Mouse (Mus musculus) left cerebral cortex, adult 2 months (tissue): ENCODE results near the gene Lgals12. TPM values are rescaled to one million over a fixed set of nuclear protein-coding genes. Genes with fewer than 3 reads are reported as not detected.

Experiments
- DNase-seq, 2 experiments: peaks; one replicate each; pipeline ENCODE4 v3.0.0; 2021 to 2022; ENCODE audit warnings: low spot score in 2 of 2, mixed read lengths in 1 of 2; ENCODE audit errors: extremely low spot score in 1 of 2
- H3K27ac ChIP-seq: fragments of 200-600 bp; 2 replicates; pipeline ENCODE4 v1.8.1; 2022
- H3K4me3 ChIP-seq: fragments of 200-600 bp; 2 replicates; pipeline ENCODE4 v1.8.1; 2022
- CTCF ChIP-seq: fragments of 200-600 bp; IDR thresholded peaks from 2 replicates; pipeline ENCODE4 v1.8.1; 2022; ENCODE audit warnings: antibody characterized with exemption, mild to moderate bottlenecking, moderate library complexity
- intact Hi-C: fragments of 180-260 bp; cut with DNase I; formaldehyde crosslinking; loops from one replicate; pipeline ENCODE4 v1.15.1; 2025
- total RNA-seq, 2 experiments: library from RNA; stranded (reverse); gene quantifications; 2 replicates each; pipeline ENCODE4 v1.2.3; 2021

The Lgals12 gene
- total RNA-seq, 2 experiments from 2014 or later: 0.48 to 0.49 TPM

DNA sequence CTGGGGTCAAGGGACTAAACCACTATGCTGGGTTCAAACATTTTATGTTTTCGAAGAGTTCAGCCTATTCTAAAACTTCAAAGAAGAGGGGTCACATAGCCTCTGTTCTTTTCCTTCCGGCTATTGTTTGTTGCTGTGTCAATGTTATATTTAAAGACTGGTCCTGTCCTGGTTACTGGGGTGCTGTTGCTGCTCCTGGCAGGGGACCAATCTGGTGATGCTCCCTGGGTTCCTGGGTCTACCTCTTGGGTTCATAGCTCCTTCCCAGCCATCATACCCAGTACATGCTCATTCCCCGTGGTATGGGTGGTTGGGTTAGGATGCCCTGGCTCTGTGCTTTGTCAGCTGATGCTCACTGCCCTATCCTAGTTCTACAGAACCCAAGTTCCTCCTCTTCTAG, 29.3 kb downstream of the Lgals12 start:
- no peak for TF ChIP-seq CTCF
- no peak overlapping the region for H3K4me3 ChIP-seq
- intact Hi-C loops: no loop called here
- DNase-seq: no peak
- no peak overlapping the region for H3K27ac ChIP-seq

GRCm38 (mm10) chr19:7576180-7576579, 30.8 kb downstream of the Lgals12 start:
- H3K27ac ChIP-seq: no peak overlapping the region
- no peak for TF ChIP-seq CTCF
- no peak for DNase-seq
- intact Hi-C loops: no loop called here
- no peak overlapping the region for H3K4me3 ChIP-seq

DNA sequence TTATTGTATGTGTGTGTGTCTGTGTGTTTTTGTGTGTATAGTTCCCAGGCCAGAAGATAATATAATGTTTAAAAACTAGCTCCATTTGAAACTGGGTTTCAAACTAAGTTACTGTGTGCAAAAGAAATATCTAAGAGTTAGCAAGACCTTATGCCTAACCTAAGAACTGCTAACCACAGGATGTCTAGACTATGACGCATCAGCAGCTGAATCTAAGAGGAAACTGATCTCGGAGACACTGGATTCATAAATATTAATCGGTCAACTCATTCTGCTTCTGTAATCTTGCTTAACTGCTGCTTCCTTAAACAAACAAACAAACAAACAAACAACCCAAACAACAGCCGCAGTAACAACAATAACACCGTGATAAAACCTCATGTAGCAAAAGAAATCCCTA, 37.3 kb downstream of the Lgals12 start:
- no peak overlapping the region for H3K4me3 ChIP-seq
- intact Hi-C loops: no loop called here
- DNase-seq: no peak
- TF ChIP-seq CTCF: no peak
- no peak overlapping the region for H3K27ac ChIP-seq

DNA sequence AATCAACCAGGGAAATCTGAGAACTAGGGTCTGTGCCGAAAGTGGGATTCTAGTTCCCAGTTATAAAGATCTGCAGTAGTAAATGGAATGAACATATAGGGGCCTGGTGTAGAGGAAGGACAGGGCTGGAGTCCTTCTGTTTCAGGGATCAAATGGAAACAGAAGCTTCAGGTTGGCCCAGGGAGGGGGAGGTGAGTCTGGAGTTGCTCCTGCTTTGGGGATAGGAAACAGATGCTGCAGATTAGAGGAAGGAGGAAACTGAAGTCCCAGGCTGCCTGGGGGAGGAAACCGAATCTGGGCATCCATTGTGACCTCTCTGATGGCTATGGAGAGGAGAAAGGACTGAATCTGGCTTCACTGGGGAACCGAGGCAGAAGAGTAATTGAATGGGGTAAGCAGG, 38.6 kb downstream of the Lgals12 start:
- intact Hi-C loops: no loop called here
- no peak for TF ChIP-seq CTCF
- DNase-seq: no peak
- no peak overlapping the region for H3K4me3 ChIP-seq
- H3K27ac ChIP-seq: peak overlapping the region; percentile 59; the same call in 1 of the 2 replicates

DNA sequence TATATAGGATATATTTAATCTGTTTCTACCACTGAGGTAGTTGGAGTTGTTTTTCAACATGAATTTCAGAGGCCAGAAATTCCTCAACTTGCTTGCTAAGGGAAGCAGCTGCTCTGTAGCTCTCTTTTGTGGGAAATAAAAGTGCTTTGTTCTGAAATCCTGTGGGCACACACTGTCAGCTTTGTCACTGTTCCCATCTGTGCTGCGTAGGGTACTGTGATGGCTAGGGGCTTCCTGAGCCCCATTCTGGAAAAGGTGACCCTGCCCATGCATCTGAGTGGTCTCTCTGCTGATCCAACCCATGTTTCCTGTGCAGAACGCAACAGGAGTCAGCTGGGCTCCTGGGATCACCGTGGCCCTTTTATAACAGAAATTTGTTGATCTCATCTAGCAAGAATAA, 40.2 kb downstream of the Lgals12 start:
- no peak for DNase-seq
- Histone ChIP-seq H3K27ac (peak overlapping the region; percentile 75), H3K4me3 (no peak overlapping the region)
- intact Hi-C loops: no loop called here
- TF ChIP-seq CTCF: no peak

GRCm38 (mm10) chr19:7564457-7564856, 42.5 kb downstream of the Lgals12 start:
- Histone ChIP-seq H3K27ac (no peak overlapping the region), H3K4me3 (no peak overlapping the region)
- TF ChIP-seq CTCF: no peak
- DNase-seq: no peak
- intact Hi-C loops: no loop called here

DNA sequence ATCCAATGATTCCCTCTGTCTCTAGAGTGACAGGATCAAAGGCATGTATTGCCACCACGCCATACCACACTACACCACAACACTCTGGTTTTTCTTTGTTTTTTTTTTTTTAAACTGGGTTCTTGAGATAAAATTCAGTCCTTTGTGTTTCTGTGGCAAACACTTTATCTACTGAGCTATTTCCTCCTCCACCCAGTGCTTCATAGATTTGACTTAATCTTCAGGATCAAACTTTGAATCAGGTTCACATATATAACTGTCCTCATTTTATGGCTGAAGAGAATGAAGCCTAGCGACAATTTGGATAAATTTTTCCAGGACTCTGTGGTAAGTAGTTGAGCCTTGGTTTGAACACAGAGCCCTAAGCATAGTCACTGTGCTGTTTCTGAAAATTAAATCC, 43.3 kb downstream of the Lgals12 start:
- intact Hi-C loops: no loop called here
- DNase-seq: no peak
- H3K27ac ChIP-seq: no peak overlapping the region
- H3K4me3 ChIP-seq: no peak overlapping the region
- TF ChIP-seq CTCF: no peak

- 0 out of 2 replicates have a peak overlapping the region, but pooled peaks have one; percentile 9 for H3K4me3 ChIP-seq
- DNase-seq: peak in 1 of 2 experiments; percentile 23
- intact Hi-C loops: no loop called here
Observed at GRCm38 (mm10) chr19:7562601-7563129, 44.3 kb downstream of the Lgals12 start.

DNA sequence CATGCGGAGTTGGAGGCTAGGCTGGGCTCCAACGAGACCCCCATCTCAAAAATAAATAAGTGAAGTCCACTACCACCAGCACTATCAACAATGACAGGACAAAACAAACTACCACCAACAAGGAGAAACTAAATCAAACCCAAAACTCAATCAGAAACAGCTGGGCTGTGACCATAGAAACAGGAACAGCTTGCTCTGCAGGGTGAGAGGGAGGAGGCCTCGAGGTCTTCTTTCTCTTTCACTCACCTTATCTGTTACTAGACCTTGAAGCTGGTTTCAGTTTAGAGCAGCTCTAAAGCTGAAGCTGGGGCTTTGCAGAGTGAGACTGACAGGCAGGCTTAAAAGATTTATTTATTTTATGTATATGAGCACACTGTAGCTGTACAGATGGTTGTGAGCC, 45.5 kb downstream of the Lgals12 start:
- Histone ChIP-seq H3K27ac (no peak overlapping the region), H3K4me3 (no peak overlapping the region)
- TF ChIP-seq CTCF: no peak
- no peak for DNase-seq
- intact Hi-C loops: no loop called here

More at GRCm38 (mm10) chr19:7562601-7563129, 44.3 kb downstream of the Lgals12 start:
- no peak overlapping the region; the same call in 1 of the 2 replicates for H3K27ac ChIP-seq
- TF ChIP-seq CTCF: no peak

- no peak overlapping the region for H3K27ac ChIP-seq
- no peak for TF ChIP-seq CTCF
- no peak for DNase-seq
- intact Hi-C loops: no loop called here
- H3K4me3 ChIP-seq: no peak overlapping the region
Observed at GRCm38 (mm10) chr19:7559986-7560385, 47.0 kb downstream of the Lgals12 start.

DNA sequence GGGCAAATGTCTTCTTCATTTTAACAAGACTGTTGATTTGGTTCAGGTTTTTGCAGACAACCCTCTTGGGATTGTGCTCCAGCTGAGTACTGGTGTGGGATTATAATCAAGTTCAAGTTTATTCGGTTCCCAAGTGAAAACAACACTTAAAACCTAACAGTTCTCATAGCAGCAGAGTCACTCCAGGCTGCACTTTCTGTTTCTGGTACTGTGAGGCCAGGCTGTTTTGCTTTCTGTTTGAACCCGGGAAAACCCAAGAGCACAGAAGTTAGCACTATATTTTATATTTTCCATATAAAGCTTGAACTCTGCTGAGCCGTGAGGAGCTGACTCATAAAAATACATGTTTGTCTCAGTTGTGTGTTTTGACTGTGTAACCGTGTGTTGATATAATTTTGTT, 48.3 kb downstream of the Lgals12 start:
- no peak for DNase-seq
- TF ChIP-seq CTCF: no peak
- H3K4me3 ChIP-seq: peak overlapping the region; percentile 44
- peak overlapping the region; percentile 78; the same call in 1 of the 2 replicates for H3K27ac ChIP-seq
- intact Hi-C loops: no loop called here

- no peak for DNase-seq
- peak overlapping the region; percentile 78 for H3K27ac ChIP-seq
- intact Hi-C loops: no loop called here
- no peak for TF ChIP-seq CTCF
- peak overlapping the region; percentile 44 for H3K4me3 ChIP-seq
Observed at GRCm38 (mm10) chr19:7557844-7558243, 49.1 kb downstream of the Lgals12 start.

GRCm38 (mm10) chr19:7557328-7557822, 49.6 kb downstream of the Lgals12 start, which contains the start of gene Pla2g16:
Gene Pla2g16 (plus strand): TSS chr19:7557459.
- Histone ChIP-seq H3K27ac (peak within 1 kb of the TSS; percentile 78), H3K4me3 (peak within 1 kb of the TSS; percentile 44)
- peak in 1 of 2 experiments; percentile 41 for DNase-seq
- intact Hi-C loops: no loop called here
- TF ChIP-seq CTCF: peak; percentile 3
